ENCODE assay signal across 8 mouse cellular contexts in the genomic region with DNA sequence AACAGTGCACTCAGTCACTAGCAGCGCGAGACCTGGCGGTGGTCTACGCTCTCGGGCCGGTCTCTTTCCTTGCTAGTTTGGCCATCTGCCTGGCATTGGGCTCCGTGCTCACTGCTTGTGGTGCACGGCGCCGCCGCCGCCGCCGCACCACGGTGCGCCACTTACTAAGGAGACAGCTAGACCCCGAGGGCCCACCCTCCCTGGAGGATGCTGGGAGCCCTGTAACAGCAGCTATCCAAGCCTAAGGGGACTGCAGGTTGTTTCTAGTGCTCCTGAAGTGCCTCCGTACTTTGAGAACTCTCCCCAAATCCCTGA. TPM values are rescaled to one million over a fixed set of nuclear protein-coding genes. Genes with fewer than 3 reads are reported as not detected.
DNase-seq lines count a peak whose midpoint lies in the region; ATAC-seq lines count a peak whose summit lies in the region.

No protein-coding gene starts in this region.

- peaks cover 35% of the 10 kb centered on the region for H3K4me1 ChIP-seq in embryonic facial prominence, embryonic 10.5 days
- H3K4me1 ChIP-seq in hindbrain, embryonic 16.5 days (ENCODE audit: control insufficient read depth, insufficient read depth, low read depth, low read length), result peaks cover 40% of the 10 kb centered on the region
- peaks cover 17% of the 10 kb centered on the region for H3K4me1 ChIP-seq in midbrain, embryonic 12.5 days

- H3K27ac ChIP-seq in embryonic facial prominence, embryonic 10.5 days (replicated peaks), result no peak overlapping the region
- peak overlapping the region; percentile 49; the same call in 1 of the 2 replicates for H3K27ac ChIP-seq in hindbrain, embryonic 16.5 days (ENCODE audit: low read depth, low read length)
- no peak overlapping the region for H3K27ac ChIP-seq in midbrain, embryonic 12.5 days (replicated peaks)

- intact Hi-C loops in left cerebral cortex, postnatal 4 days (cut with DNase I), result no loop called here

- peak; percentile 59 for DNase-seq in left cerebral cortex, postnatal 4 days
- no peak for DNase-seq in left cerebral cortex, adult 8-10 months (ENCODE audit: low spot score in 2 of 2)
- peak; percentile 30 for DNase-seq in embryonic facial prominence, embryonic 10.5 days (ENCODE audit: low spot score)
- DNase-seq in embryo, embryonic 10 days (ENCODE audit: low spot score), result no peak
- DNase-seq in adipocyte (ENCODE audit: low spot score), result no peak

- 1% methylated on average over 18 of the region's 18 CpGs for WGBS in embryonic facial prominence, embryonic 10.5 days
- WGBS in hindbrain, embryonic 16.5 days, result under 1% methylated on average over 18 of the region's 18 CpGs
- 1% methylated on average over 18 of the region's 18 CpGs for WGBS in midbrain, embryonic 12.5 days

- ATAC-seq in hindbrain, embryonic 16.5 days, result peak; percentile 25; the same call in 1 of the 2 replicates
- ATAC-seq in midbrain, embryonic 12.5 days (ENCODE audit: low FRiP score, low read depth), result no peak
- ATAC-seq in megakaryocyte progenitor cell, adult 5-6 weeks (replicated peaks; ENCODE audit: poor library complexity), result no peak

- H3K36me3 ChIP-seq in embryonic facial prominence, embryonic 10.5 days (replicated peaks), result peaks cover 10% of the 10 kb centered on the region
- H3K36me3 ChIP-seq in hindbrain, embryonic 16.5 days (ENCODE audit: control insufficient read depth, insufficient read depth, low read length), result peaks cover 21% of the 10 kb centered on the region
- peaks cover 8% of the 10 kb centered on the region for H3K36me3 ChIP-seq in midbrain, embryonic 12.5 days

- peak overlapping the region; percentile 55 for H3K4me2 ChIP-seq in hindbrain, embryonic 16.5 days (ENCODE audit: low read length)
- H3K4me2 ChIP-seq in midbrain, embryonic 12.5 days (replicated peaks), result peak overlapping the region; percentile 15

- peaks cover 95% of the 10 kb centered on the region for H3K27me3 ChIP-seq in embryonic facial prominence, embryonic 10.5 days (replicated peaks; ENCODE audit: low read depth, poor library complexity, severe bottlenecking)
- peaks cover 52% of the 10 kb centered on the region for H3K27me3 ChIP-seq in hindbrain, embryonic 16.5 days (replicated peaks; ENCODE audit: control insufficient read depth, insufficient read depth, low read length)
- H3K27me3 ChIP-seq in midbrain, embryonic 12.5 days, result peaks cover 80% of the 10 kb centered on the region

- peak overlapping the region; percentile 53 for H3K9ac ChIP-seq in hindbrain, embryonic 16.5 days (ENCODE audit: low read depth, low read length)
- no peak overlapping the region for H3K9ac ChIP-seq in midbrain, embryonic 12.5 days (replicated peaks)

- H3K9me3 ChIP-seq in embryonic facial prominence, embryonic 10.5 days, result no peaks in the 10 kb centered on the region
- H3K9me3 ChIP-seq in hindbrain, embryonic 16.5 days (ENCODE audit: control insufficient read depth, low read length), result no peaks in the 10 kb centered on the region
- no peaks in the 10 kb centered on the region for H3K9me3 ChIP-seq in midbrain, embryonic 12.5 days

- peak overlapping the region; percentile 29 for H3K4me3 ChIP-seq in embryonic facial prominence, embryonic 10.5 days
- H3K4me3 ChIP-seq in hindbrain, embryonic 16.5 days (ENCODE audit: low read length), result peak overlapping the region; percentile 32
- H3K4me3 ChIP-seq in midbrain, embryonic 12.5 days, result no peak overlapping the region; the same call in 1 of the 2 replicates

RNA-seq across cellular contexts. Expression of gene Lrrc26, which starts 1.1 kb away (rescaled TPM):
- total RNA-seq in left cerebral cortex, postnatal 4 days (2021), result not detected
- not detected for total RNA-seq in left cerebral cortex, adult 8-10 months (2022)
- polyA plus RNA-seq in embryonic facial prominence, embryonic 10.5 days (2016; fragmentation: Nextera tagmentation; extraction: Ambion mirVana), result not detected in 2 replicates
- polyA plus RNA-seq in hindbrain, embryonic 16.5 days (2015; fragmentation: Nextera tagmentation; extraction: Ambion mirVana), result 0.12 and 0.13 TPM in 2 replicates
- not detected in 2 replicates for polyA plus RNA-seq in midbrain, embryonic 12.5 days (2016; fragmentation: Nextera tagmentation; extraction: Ambion mirVana)
- total RNA-seq in megakaryocyte progenitor cell, adult 5-6 weeks (2015), result not detected in 2 replicates
- not detected in 2 replicates for total RNA-seq in megakaryocyte progenitor cell, adult 5-6 weeks (2017)

RNA-seq across cellular contexts. Expression of gene Tmem210, which starts 2.8 kb away (rescaled TPM):
- not detected for total RNA-seq in left cerebral cortex, postnatal 4 days (2021)
- total RNA-seq in left cerebral cortex, adult 8-10 months (2022), result not detected
- not detected in 2 replicates for polyA plus RNA-seq in embryonic facial prominence, embryonic 10.5 days (2016; fragmentation: Nextera tagmentation; extraction: Ambion mirVana)
- polyA plus RNA-seq in hindbrain, embryonic 16.5 days (2015; fragmentation: Nextera tagmentation; extraction: Ambion mirVana), result not detected in 2 replicates
- not detected in 2 replicates for polyA plus RNA-seq in midbrain, embryonic 12.5 days (2016; fragmentation: Nextera tagmentation; extraction: Ambion mirVana)
- total RNA-seq in megakaryocyte progenitor cell, adult 5-6 weeks (2015), result not detected in 2 replicates
- total RNA-seq in megakaryocyte progenitor cell, adult 5-6 weeks (2017), result not detected in 2 replicates

RNA-seq across cellular contexts. Expression of gene Anapc2, which starts 18.5 kb away (rescaled TPM):
- 100 to 1,000 TPM; 108 to 121 TPM for total RNA-seq in left cerebral cortex, postnatal 4 days (2021)
- 100 to 1,000 TPM in 2 of 4 experiments, 10 to 100 TPM in 2; 88.6 to 111 (median 96.9) TPM for total RNA-seq in left cerebral cortex, adult 8-10 months (2022)
- polyA plus RNA-seq in embryonic facial prominence, embryonic 10.5 days (2016; fragmentation: Nextera tagmentation; extraction: Ambion mirVana), result 147 and 151 TPM in 2 replicates
- polyA plus RNA-seq in hindbrain, embryonic 16.5 days (2015; fragmentation: Nextera tagmentation; extraction: Ambion mirVana), result 137 and 147 TPM in 2 replicates
- 143 and 144 TPM in 2 replicates for polyA plus RNA-seq in midbrain, embryonic 12.5 days (2016; fragmentation: Nextera tagmentation; extraction: Ambion mirVana)
- 28.3 and 34.4 TPM in 2 replicates for total RNA-seq in megakaryocyte progenitor cell, adult 5-6 weeks (2015)
- total RNA-seq in megakaryocyte progenitor cell, adult 5-6 weeks (2017), result 36.5 and 42.4 TPM in 2 replicates

RNA-seq across cellular contexts. Expression of gene Ssna1, which starts 18.5 kb away (rescaled TPM):
- 10 to 100 TPM; 72.3 to 75.7 TPM for total RNA-seq in left cerebral cortex, postnatal 4 days (2021)
- 10 to 100 TPM; 57.5 to 67.8 (median 62.1) TPM for total RNA-seq in left cerebral cortex, adult 8-10 months (2022)
- polyA plus RNA-seq in embryonic facial prominence, embryonic 10.5 days (2016; fragmentation: Nextera tagmentation; extraction: Ambion mirVana), result 228 and 238 TPM in 2 replicates
- polyA plus RNA-seq in hindbrain, embryonic 16.5 days (2015; fragmentation: Nextera tagmentation; extraction: Ambion mirVana), result 181 and 183 TPM in 2 replicates
- polyA plus RNA-seq in midbrain, embryonic 12.5 days (2016; fragmentation: Nextera tagmentation; extraction: Ambion mirVana), result 210 and 216 TPM in 2 replicates
- total RNA-seq in megakaryocyte progenitor cell, adult 5-6 weeks (2015), result 136 and 148 TPM in 2 replicates
- total RNA-seq in megakaryocyte progenitor cell, adult 5-6 weeks (2017), result 71.3 and 92.7 TPM in 2 replicates

RNA-seq across cellular contexts. Expression of gene Grin1, which starts 28.2 kb away (rescaled TPM):
- total RNA-seq in left cerebral cortex, postnatal 4 days (2021), result 100 to 1,000 TPM; 163 to 186 TPM
- total RNA-seq in left cerebral cortex, adult 8-10 months (2022), result 100 to 1,000 TPM; 390 to 399 (median 395) TPM
- 0.89 and 1.4 TPM in 2 replicates for polyA plus RNA-seq in embryonic facial prominence, embryonic 10.5 days (2016; fragmentation: Nextera tagmentation; extraction: Ambion mirVana)
- 56.9 and 65.8 TPM in 2 replicates for polyA plus RNA-seq in hindbrain, embryonic 16.5 days (2015; fragmentation: Nextera tagmentation; extraction: Ambion mirVana)
- polyA plus RNA-seq in midbrain, embryonic 12.5 days (2016; fragmentation: Nextera tagmentation; extraction: Ambion mirVana), result 6.1 and 8.2 TPM in 2 replicates
- not detected in 2 replicates for total RNA-seq in megakaryocyte progenitor cell, adult 5-6 weeks (2015)
- total RNA-seq in megakaryocyte progenitor cell, adult 5-6 weeks (2017), result not detected in 2 replicates

Comparison
In these comparisons a context has a peak if more than half of its experiments do, and no peak if none do; other contexts are left out.
1. DNase-seq: peak in left cerebral cortex, postnatal 4 days (single experiment) and embryonic facial prominence, embryonic 10.5 days (single experiment); none in left cerebral cortex, adult 8-10 months (0 of 2), embryo, embryonic 10 days (single experiment) and adipocyte (single experiment).